Mouse (Mus musculus): Measurements from ENCODE around the gene 5430427O19Rik. TPM values are rescaled to one million over a fixed set of nuclear protein-coding genes. Genes with fewer than 3 reads are reported as not detected.

Gene 5430427O19Rik
- total RNA-seq, 2 experiments from 2014 or later: 14.5 to 18.2 TPM

Other genes starting within 250 kb of the 5430427O19Rik start
- 11.7 and 12.2 TPM in 2 replicates for gene Gk, start 93.5 kb upstream of the 5430427O19Rik start, total RNA-seq (2015)
- 10.0 and 10.7 TPM in 2 replicates for gene Gk, start 93.5 kb upstream of the 5430427O19Rik start, total RNA-seq (2017)
- gene Samt3, start 173.8 kb downstream of the 5430427O19Rik start, total RNA-seq (2015): not detected in 2 replicates
- not detected in 2 replicates for gene Samt3, start 173.8 kb downstream of the 5430427O19Rik start, total RNA-seq (2017)

All from megakaryocyte, adult 5-6 weeks (primary cell).